Mouse (Mus musculus) CH12.LX (cell line): ENCODE measurements around the gene Bcl2l2. TPM values are rescaled to one million over a fixed set of nuclear protein-coding genes. Genes with fewer than 3 reads are reported as not detected.

Experiments used
- DNase-seq: peaks from one replicate; pipeline ENCODE4 v3.0.0-alpha.2; 2013; ENCODE audit errors: extremely low read depth
- H3K27ac ChIP-seq: 2 replicates; pipeline ENCODE4 v1.5.1; 2012; ENCODE audit warnings: low read depth, mild to moderate bottlenecking, control low read depth, moderate library complexity; ENCODE audit not compliant: insufficient read depth
- H3K27me3 ChIP-seq: replicated peaks from 2 replicates; pipeline ENCODE3; 2012; ENCODE audit warnings: inconsistent platforms
- H3K36me3 ChIP-seq, 2 experiments: replicated peaks in 1 of 2; 2 replicates each; pipeline versions ENCODE3 to v1.6.1; 2012; ENCODE audit warnings: inconsistent platforms in 1 of 2, low read length in 1 of 2, mild to moderate bottlenecking in 1 of 2, mixed read lengths in 1 of 2, moderate library complexity in 1 of 2; ENCODE audit not compliant: control insufficient read depth in 1 of 2, insufficient read depth in 1 of 2
- H3K4me1 ChIP-seq, 2 experiments: 2 replicates each; pipeline ENCODE4 v1.6.1; 2012; ENCODE audit warnings: inconsistent platforms in 1 of 2, moderate library complexity in 1 of 2; ENCODE audit not compliant: insufficient read depth in 2 of 2, control insufficient read depth in 1 of 2
- H3K4me2 ChIP-seq: 2 replicates; pipeline ENCODE4 v1.6.1; 2012; ENCODE audit warnings: low read depth, mild to moderate bottlenecking, control low read depth; ENCODE audit not compliant: poor library complexity, insufficient read depth, severe bottlenecking
- H3K4me3 ChIP-seq, 3 experiments: fragments of 150-350 bp in 1 of 3; sonication (generic) in 1 of 3; replicated peaks in 1 of 3; 2 replicates each; pipeline versions ENCODE3 to v1.5.1; 2011 to 2012; ENCODE audit warnings: low read depth in 2 of 3, low read length in 2 of 3, mild to moderate bottlenecking in 2 of 3, moderate library complexity in 2 of 3, control low read depth in 1 of 3, improper control_type of control experiment in 1 of 3, inconsistent platforms in 1 of 3, mixed read lengths in 1 of 3; ENCODE audit not compliant: poor library complexity in 1 of 3
- H3K79me2 ChIP-seq: replicated peaks from 2 replicates; pipeline ENCODE4 v1.6.1; 2012; ENCODE audit warnings: mild to moderate bottlenecking, moderate library complexity; ENCODE audit not compliant: control insufficient read depth, poor library complexity, insufficient read depth, severe bottlenecking; ENCODE audit errors: extremely low read depth
- H3K9ac ChIP-seq: 2 replicates; pipeline ENCODE4 v1.6.1; 2012; ENCODE audit warnings: low read depth, mild to moderate bottlenecking, control low read depth, moderate library complexity; ENCODE audit not compliant: insufficient read depth
- H3K9me3 ChIP-seq: replicated peaks from 2 replicates; pipeline ENCODE3; 2012; ENCODE audit warnings: low read length, inconsistent platforms, mixed read lengths
- CHD1 ChIP-seq: IDR thresholded peaks from 2 replicates; pipeline ENCODE4 v1.6.1; 2012; ENCODE audit warnings: low read depth, low read length, improper control_type of control experiment, inconsistent platforms
- E2F4 ChIP-seq: IDR thresholded peaks from 2 replicates; pipeline ENCODE4 v1.6.1; 2011; ENCODE audit warnings: low read depth, low read length, improper control_type of control experiment; ENCODE audit not compliant: insufficient replicate concordance
- EP300 ChIP-seq: IDR thresholded peaks from 2 replicates; pipeline ENCODE4 v1.6.1; 2011; ENCODE audit warnings: low read length, improper control_type of control experiment
- HCFC1 ChIP-seq: IDR thresholded peaks from 2 replicates; pipeline ENCODE4 v1.6.1; 2012; ENCODE audit warnings: low read depth, mild to moderate bottlenecking, inconsistent platforms, low read length, improper control_type of control experiment
- IRF4 ChIP-seq: IDR thresholded peaks from 2 replicates; pipeline ENCODE4 v1.6.1; 2014; ENCODE audit warnings: low read depth, mild to moderate bottlenecking, inconsistent platforms, low read length, improper control_type of control experiment
- KAT2A ChIP-seq: IDR thresholded peaks from 2 replicates; pipeline ENCODE4 v1.6.1; 2012; ENCODE audit warnings: low read length, improper control_type of control experiment, inconsistent platforms; ENCODE audit not compliant: insufficient replicate concordance
- MEF2A ChIP-seq: IDR thresholded peaks from 2 replicates; pipeline ENCODE4 v1.6.1; 2014; ENCODE audit warnings: low read depth, mild to moderate bottlenecking, inconsistent platforms, low read length, improper control_type of control experiment, borderline replicate concordance
- MXI1 ChIP-seq: IDR thresholded peaks from 2 replicates; pipeline ENCODE4 v1.6.1; 2011; ENCODE audit warnings: mild to moderate bottlenecking, low read depth, low read length, improper control_type of control experiment
- MYC ChIP-seq: IDR thresholded peaks from 2 replicates; pipeline ENCODE4 v1.6.1; 2011; ENCODE audit warnings: low read depth, mild to moderate bottlenecking, improper control_type of control experiment, low read length
- NRF1 ChIP-seq: IDR thresholded peaks from 2 replicates; pipeline ENCODE4 v1.6.1; 2014; ENCODE audit warnings: low read depth, mild to moderate bottlenecking, inconsistent platforms, low read length, improper control_type of control experiment, moderate library complexity
- PAX5 ChIP-seq: IDR thresholded peaks from 2 replicates; pipeline ENCODE4 v1.6.1; 2012; ENCODE audit warnings: low read length, inconsistent platforms, mixed read lengths
- RAD21 ChIP-seq: IDR thresholded peaks from 2 replicates; pipeline ENCODE4 v1.6.1; 2011; ENCODE audit warnings: low read depth, mild to moderate bottlenecking, low read length, improper control_type of control experiment, moderate library complexity
- SIN3A ChIP-seq: IDR thresholded peaks from 2 replicates; pipeline ENCODE4 v1.6.1; 2012; ENCODE audit warnings: low read length, improper control_type of control experiment, inconsistent platforms
- SMC3 ChIP-seq: IDR thresholded peaks from 2 replicates; pipeline ENCODE4 v1.6.1; 2011; ENCODE audit warnings: low read depth, low read length, improper control_type of control experiment
- UBTF ChIP-seq: IDR thresholded peaks from 2 replicates; pipeline ENCODE4 v1.6.1; 2012; ENCODE audit warnings: low read depth, mild to moderate bottlenecking, inconsistent platforms, low read length, improper control_type of control experiment, moderate library complexity
- USF1 ChIP-seq: IDR thresholded peaks from 2 replicates; pipeline ENCODE4 v1.6.1; 2014; ENCODE audit warnings: low read depth, mild to moderate bottlenecking, inconsistent platforms, low read length, improper control_type of control experiment
- USF2 ChIP-seq: conservative IDR thresholded peaks from 2 replicates; pipeline ENCODE4 v1.6.1; 2011; ENCODE audit warnings: low read depth, low read length, improper control_type of control experiment
- ZC3H11A ChIP-seq: IDR thresholded peaks from 2 replicates; pipeline ENCODE4 v1.6.1; 2012; ENCODE audit warnings: low read depth, mild to moderate bottlenecking, inconsistent platforms, low read length, improper control_type of control experiment
- dilution Hi-C: fragments of 300-500 bp; cut with MboI; formaldehyde crosslinking; loops from 2 replicates; pipeline ENCODE4 v1.14.3; 2020; ENCODE audit warnings: low sequenced_read_pairs; ENCODE audit not compliant: extremely low pct_unique_long_range_greater_than_20kb, extremely low pct_ligation_motif_present
- in situ Hi-C: fragments of 300-500 bp; cut with MboI; formaldehyde crosslinking; loops from 3 replicates; pipeline ENCODE4 v1.14.3; 2019; ENCODE audit warnings: low sequenced_read_pairs, low pct_ligation_motif_present, low pct_unique_long_range_greater_than_20kb, mixed read lengths
- polyA plus RNA-seq: library from polyadenylated mRNA; unstranded; fragments of >175 nt; gene quantifications from 2 replicates; pipeline ENCODE4 v1.2.1, GENCODE M21; 2012; ENCODE audit warnings: low read depth; ENCODE audit not compliant: insufficient read length
- total RNA-seq, 2 experiments: library from RNA; depleted of rRNA; stranded (reverse); fragments of 300-350 nt in 1 of 2; fragments of >200 nt in 1 of 2; gene quantifications; 2 replicates each; pipeline ENCODE4 v1.2.3; 2012 to 2014

Bcl2l2 gene
- total and polyA plus RNA-seq, 3 experiments: 0.50 to 6.2 (median 0.76) TPM

GRCm38 (mm10) chr14:54868026-54868425, 15.2 kb upstream of the Bcl2l2 start:
- peaks cover 4 to 5% of the 10 kb centered on the region in 2 experiments; a peak in 2 of 4 replicates for H3K4me1 ChIP-seq
- H3K27me3 ChIP-seq: no peaks in the 10 kb centered on the region
- no peak overlapping the region for H3K4me3 ChIP-seq
- H3K4me2 ChIP-seq: no peak overlapping the region
- H3K27ac ChIP-seq: no peak overlapping the region
- in situ Hi-C loops (no loop called here), dilution Hi-C loops (no loop called here)
- H3K9ac ChIP-seq: no peak overlapping the region
- no peaks in the 10 kb centered on the region for H3K79me2 ChIP-seq
- no peaks in the 10 kb centered on the region for H3K36me3 ChIP-seq
- DNase-seq: no peak
- TF ChIP-seq RAD21 (no peak), SIN3A (no peak), MXI1 (no peak), IRF4 (no peak), HCFC1 (no peak), USF2 (no peak), MEF2A (no peak), USF1 (no peak)
- H3K9me3 ChIP-seq: no peaks in the 10 kb centered on the region

- H3K9me3 ChIP-seq: no peaks in the 10 kb centered on the region
- peaks cover 3 to 6% of the 10 kb centered on the region in 2 experiments for H3K4me1 ChIP-seq
- H3K9ac ChIP-seq: no peak within 1 kb of the TSS
- no peaks in the 10 kb centered on the region for H3K36me3 ChIP-seq
- H3K4me3 ChIP-seq: no peak within 1 kb of the TSS
- no peak within 1 kb of the TSS for H3K27ac ChIP-seq
- H3K4me2 ChIP-seq: no peak within 1 kb of the TSS
- no peak for DNase-seq
- in situ Hi-C loops (no loop called here), dilution Hi-C loops (no loop called here)
- H3K27me3 ChIP-seq: peaks cover 6% of the 10 kb centered on the region
- TF ChIP-seq PAX5 (no peak), EP300 (no peak), CHD1 (no peak), E2F4 (no peak), SIN3A (no peak), UBTF (no peak)
- no peaks in the 10 kb centered on the region for H3K79me2 ChIP-seq
Measured at GRCm38 (mm10) chr14:54870861-54871260, 12.3 kb upstream of the Bcl2l2 start, which contains the start of gene Homez. Gene Homez (minus strand): TSS chr14:54870961.

- H3K27ac ChIP-seq: no peak overlapping the region
- no peak overlapping the region for H3K9ac ChIP-seq
- H3K4me2 ChIP-seq: no peak overlapping the region
- TF ChIP-seq ZC3H11A: no peak
- no peak for TF ChIP-seq SMC3
- no peak for TF ChIP-seq KAT2A
- no peak for TF ChIP-seq MYC
- no peak for TF ChIP-seq NRF1
- no peak for TF ChIP-seq EP300
- no peaks in the 10 kb centered on the region for H3K9me3 ChIP-seq
- peaks cover 29% of the 10 kb centered on the region for H3K27me3 ChIP-seq
- H3K4me3 ChIP-seq: no peak overlapping the region
- no peak for DNase-seq
- H3K79me2 ChIP-seq: no peaks in the 10 kb centered on the region
- dilution Hi-C loops: no loop called here
- in situ Hi-C loops: no loop called here
- peaks cover 6 to 14% of the 10 kb centered on the region in 2 experiments for H3K4me1 ChIP-seq
- no peaks in the 10 kb centered on the region for H3K36me3 ChIP-seq
Measured at GRCm38 (mm10) chr14:54874165-54874564, 9.0 kb upstream of the Bcl2l2 start.
